Mouse (Mus musculus) erythroid progenitor cell, adult 5-6 weeks (primary cell): Measurements from ENCODE around the gene Col4a1. TPM values are rescaled to one million over a fixed set of nuclear protein-coding genes. Genes with fewer than 3 reads are reported as not detected.

Source experiments
- ATAC-seq: replicated peaks from 2 replicates; pipeline ENCODE4 v1.8.0; 2016; ENCODE audit warnings: moderate number of reproducible peaks, mild to moderate bottlenecking, moderate TSS enrichment, inconsistent platforms; ENCODE audit not compliant: poor library complexity, low FRiP score, severe bottlenecking
- total RNA-seq, 2 experiments: library from RNA; stranded (forward) in 1 of 2; stranded (reverse) in 1 of 2; fragments of 150-400 nt in 1 of 2; fragments of 186-747, 209-891 nt in 1 of 2; gene quantifications; 2 replicates each; pipeline versions ENCODE4 v1.2.3 to v1.2.4; 2015 to 2017; ENCODE audit warnings: low replicate concordance in 2 of 2

Gene Col4a1
- total RNA-seq, 2 experiments from 2014 or later = not detected

DNA sequence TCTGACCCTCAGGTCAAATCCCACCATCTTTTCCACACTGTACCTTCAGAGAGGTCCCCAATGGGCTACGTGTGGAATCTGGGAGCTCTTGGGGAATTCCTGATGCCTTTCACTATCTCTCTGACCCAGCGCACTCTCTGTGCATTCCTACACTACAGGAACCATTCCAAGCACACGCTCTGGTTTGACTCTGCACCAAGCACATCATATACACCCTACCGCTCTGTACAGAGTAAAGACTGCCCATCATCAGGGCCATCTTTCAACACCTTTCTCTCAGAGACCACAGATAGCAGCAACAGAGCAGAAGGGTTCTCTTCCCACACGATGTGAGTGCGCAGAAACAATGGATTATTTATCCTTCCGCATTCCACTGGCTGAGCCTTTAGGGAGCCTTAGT is 38.2 kb downstream of the Col4a1 start:
- no peak for ATAC-seq

DNA sequence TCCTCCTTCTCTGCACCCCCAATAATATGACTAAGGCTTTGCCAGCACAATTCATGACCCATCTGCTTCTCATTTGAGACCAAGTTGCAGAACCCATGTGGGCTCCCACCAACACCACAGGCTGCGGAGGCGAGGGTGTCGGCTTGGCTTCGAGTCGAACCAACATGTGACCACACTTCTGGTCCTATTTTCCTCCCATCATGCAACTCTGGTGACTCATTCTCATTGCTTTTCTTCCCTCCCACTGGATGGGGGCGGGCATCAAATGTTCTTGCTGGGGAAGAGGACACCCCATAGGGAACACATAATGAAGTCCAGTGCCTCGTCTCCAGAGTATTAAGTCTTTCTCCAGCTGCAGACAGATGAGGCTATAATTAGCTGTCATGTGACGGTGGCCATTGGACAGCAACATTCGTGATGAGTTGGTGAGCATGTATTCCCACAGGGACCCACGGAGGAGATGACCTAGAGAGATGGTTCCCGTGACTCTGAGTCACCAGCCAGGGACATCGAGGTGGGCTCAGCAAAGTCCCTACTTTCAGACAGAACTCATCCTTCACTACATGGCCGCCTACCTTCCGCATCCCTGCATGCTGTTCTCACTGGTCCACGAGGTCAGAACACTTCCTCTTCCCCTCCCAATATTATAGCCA is 39.0 kb downstream of the Col4a1 start:
- no peak for ATAC-seq

DNA sequence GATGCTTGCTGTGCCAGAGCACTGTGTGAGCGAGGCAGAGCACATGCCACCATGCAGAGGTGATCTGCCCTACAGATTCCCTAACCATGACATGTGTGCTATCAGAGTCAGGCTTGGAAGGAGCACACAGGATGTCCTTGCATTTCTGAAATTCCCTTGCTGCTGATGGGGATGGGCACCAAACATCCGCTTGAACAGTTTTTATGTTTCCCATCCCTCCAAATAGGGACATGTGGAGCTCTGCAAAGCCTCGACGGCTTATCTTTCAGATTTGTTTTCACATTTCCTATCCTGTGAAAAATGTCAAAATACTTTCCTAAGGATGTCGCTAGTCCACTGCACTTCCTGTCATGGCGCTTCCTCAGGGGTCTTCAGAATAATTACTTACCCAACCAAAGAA is 40.4 kb downstream of the Col4a1 start:
- no peak for ATAC-seq

DNA sequence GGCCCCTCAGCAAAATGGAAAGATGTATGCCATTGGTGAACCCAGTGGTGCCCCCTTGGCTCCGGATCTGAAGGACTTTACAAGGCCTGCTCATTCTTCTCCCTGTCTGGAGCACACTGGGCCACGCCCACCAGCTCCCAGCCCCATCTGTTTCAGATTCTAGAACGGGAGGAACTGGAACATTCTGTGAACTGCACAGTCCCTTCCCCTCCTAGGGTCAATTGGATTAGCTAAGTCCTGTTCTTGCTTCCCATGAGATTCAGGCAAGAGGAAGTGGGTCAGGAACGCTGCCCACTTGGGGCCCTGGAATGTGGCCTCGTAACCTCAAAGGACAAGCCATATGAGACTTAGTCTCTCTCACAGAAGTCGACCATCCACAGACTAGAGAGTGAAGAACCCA is 41.8 kb downstream of the Col4a1 start:
- no peak for ATAC-seq

DNA sequence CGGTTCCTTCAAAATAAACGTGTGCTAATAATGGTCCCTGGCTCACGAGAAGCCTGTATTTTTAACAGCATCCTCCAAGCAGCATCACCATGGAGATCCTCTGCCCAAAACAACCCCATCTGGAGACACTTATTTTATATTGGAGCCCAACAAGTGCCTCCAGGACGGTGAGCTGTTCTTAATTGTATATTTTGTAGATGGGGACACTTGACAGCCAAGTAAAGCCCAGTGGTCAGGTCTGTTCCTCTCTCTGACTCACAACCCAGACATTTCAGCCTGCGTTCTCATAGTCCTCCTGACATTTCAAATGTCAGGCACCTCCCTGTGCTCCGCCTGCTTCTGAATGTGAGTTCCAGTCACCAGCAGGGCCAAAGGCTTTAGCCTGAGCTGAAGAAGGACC is 43.9 kb downstream of the Col4a1 start:
- no peak for ATAC-seq

DNA sequence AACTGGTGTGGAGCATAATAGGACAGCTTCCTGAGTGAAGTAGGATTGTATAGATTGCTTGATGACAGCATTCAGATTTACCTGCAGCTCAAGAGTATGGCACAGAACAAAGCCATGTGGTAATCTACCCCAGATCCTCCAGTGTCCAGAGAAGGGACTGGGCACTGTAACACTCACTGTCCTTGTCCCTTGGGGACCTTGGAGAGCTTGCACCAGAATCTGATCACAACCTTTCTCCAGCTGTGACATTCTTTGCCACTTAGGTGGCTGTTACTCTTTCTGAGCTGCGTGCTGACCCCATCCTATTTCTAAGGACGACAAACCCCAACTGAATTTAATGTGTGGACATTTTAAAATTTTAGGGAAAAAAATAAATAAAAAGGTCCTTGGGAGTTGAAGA is 46.2 kb downstream of the Col4a1 start:
- no peak for ATAC-seq

DNA sequence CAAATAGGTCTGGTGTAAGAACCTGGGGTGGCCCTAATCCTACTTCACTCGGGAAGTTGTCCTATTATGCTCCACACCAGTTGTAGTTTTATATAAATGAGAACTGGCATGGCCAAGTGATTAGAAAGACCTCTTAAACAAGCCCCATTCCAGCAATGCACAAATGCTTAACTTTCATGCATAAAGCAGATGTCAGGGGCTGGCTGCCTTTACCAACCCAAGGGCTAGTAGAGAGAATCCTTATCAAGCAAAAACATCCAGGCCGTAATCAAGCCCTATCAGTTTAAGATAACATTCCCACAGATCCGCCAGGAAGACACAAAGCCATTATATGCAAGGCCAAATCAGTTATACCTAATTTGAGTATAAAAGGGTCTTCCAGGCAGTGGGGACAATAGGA is 46.7 kb downstream of the Col4a1 start:
- no peak for ATAC-seq

DNA sequence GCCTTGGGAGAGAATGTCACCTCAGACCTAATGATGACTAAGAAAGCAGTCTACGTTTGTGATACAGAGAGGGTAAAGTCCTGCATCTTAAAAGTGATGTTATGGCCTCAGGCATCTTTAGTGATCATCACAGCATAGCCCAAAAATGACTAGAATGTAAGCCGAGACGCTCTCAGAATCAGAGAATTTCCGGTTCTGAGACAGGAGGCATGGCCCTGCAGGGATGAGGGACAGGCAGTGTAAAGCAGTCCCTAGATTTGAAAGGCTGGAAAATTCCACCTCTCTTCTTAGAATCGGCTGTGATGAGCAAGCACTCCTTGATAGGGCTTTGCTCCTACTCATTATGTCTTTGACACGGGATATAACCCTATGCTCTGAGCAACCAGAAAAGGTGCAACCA is 48.8 kb downstream of the Col4a1 start:
- ATAC-seq = no peak

DNA sequence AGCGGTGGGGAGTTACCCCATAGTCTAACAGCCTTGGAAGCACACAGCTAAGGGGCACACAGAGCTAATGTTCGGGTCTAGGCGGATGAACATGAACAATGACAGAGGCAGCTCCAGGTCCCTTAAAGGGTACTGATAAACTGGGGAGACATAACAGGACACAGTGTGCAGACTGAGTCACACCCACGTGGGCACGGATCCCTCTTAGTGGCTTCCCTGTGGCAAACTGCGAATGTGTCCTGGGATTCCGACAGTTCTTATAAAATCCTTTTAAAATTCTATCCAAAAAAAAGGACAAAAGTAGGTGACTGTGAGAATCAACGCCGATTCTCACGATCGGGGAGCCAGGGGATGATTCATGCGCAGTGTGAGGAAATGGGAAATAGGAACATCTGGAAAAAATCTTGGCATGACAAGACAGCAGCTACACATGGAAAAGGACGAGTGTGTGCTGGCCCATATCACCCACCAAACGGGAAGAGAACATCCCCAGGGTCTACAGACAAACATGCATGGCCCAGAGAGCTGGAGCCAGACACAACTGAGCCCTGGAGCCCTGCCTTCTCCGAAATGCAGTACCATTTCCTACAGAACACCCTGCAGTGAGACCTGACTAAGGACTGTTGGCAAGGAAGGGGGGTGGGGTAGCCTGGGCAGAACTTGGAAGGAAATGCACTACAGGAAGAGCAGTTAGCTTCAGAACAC is 50.4 kb downstream of the Col4a1 start:
- no peak for ATAC-seq

DNA sequence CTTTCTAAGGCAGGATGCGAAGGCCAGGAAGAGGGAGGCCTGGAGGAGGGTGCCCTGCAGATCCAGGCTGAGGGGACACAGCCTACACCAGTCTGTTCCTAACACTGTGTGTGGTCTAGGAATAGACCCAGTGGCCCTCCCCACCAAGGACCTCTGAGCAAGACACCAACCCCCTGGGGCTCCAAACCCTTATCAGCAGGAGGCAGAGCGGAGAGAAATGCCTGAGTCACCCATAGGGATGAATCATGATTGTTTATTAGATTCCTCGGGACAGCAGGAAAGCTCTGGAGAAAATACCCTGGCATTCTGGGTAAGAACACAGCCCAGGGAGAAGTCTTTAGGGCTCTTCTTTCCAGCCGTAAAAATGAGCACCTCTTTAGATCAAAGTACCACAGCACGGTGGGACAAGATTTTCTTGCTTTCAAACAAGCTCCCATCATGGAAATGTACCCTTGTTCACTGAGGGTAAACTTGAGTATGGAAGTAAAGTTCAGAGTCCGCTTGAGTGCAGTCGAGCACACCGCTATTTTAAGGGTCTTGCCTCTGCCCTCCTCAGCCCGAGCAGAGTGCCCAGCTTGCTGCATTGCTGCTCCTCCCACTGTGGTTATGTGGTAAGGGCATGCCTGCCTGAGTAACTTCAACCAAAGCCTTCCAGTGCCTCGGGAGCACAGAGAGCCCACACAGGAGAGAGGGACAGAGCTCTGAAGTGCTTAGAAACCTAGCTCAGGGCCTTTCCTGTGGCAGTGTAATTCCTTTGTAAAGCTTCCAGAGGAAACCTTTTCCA is 52.6 kb downstream of the Col4a1 start:
- no peak for ATAC-seq

DNA sequence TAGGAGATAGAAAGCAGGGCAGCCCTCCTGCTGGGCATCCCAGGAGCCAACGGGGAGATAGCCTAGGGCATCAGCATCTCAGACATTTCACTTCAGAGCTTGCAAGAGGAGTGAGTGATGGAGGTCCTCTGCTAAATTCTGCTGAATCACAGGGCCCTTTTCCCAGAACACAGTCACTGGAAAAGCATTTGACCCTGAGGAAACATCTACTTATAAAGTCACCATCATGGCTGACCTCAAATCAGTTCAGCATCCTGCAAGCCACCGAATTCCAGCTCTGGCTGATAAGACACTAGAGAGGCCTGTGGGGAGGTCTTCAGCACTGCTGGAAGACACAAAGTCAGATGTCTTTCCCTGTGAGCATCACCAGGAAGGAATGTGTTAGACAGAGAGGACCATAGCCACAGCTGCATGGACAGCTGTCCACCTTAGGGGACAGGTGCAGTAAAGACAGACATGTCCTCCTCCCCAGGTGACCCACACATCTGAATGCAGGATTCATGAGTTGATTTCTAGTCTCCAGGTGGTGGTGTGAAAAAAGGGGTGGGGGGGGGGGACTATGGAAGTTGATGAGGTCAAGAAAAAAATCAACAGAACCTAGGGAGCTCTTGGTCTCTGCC is 54.0 kb downstream of the Col4a1 start:
- ATAC-seq = no peak

DNA sequence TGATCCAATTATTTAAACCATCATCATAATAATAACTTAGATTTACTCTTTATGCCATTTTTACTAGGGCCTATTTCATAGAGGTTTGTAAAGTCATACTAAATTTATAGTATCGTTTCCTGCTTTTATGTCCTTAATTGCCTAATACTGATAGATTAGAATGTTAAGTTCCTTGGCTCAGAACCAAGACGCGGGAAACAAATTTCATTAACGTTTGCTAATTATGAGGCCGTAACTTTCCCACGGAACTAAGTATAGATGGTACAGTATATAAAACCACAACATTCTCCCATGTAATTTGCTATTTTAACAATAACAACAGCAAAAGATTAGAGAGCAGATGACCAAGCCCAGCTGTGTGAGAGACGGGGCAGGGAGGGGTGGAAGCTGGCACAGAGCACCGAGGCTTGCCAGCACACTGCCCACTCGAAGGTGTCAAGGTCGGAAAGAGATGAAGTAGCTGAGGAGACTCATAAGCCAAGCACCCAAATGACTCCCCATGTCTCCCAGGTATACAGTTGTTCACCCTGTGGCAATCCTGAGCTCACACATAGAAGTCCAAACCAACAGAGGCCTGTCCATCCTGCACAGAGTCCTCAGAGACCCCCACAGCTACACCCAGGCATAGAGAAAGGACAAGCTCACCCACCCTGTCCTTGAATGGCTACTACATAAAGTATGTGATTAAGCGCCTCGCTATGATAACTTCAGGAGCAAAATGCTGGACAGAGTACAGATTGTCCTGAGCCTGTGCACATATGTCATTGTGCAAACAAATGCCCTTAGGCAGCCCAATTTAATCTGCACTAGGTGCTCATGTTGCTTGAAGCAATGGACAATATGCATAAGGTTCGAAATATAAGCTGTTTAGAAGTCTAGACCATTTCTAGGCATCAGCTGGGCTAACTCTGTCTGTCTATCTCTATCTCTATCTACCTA is 55.3 kb downstream of the Col4a1 start:
- no peak for ATAC-seq

DNA sequence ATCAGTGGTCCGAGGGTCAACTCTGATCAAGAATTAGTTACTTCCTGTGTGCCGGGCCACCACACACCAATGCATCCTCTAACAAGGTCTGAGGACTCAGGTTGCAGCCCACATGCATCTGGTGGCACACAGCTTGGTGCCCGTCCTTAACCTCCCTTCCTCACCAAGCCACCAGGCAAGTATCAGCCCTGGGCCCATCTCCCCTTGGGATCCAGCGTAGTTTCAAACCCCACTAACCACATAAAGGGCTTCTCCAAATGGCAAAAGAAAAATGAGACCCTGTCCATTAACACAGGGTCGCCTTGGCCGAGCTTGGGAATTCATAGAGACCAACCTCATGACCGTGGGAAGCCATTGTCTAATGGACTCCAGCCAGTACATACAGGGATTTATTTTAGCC is 56.2 kb downstream of the Col4a1 start:
- no peak for ATAC-seq

DNA sequence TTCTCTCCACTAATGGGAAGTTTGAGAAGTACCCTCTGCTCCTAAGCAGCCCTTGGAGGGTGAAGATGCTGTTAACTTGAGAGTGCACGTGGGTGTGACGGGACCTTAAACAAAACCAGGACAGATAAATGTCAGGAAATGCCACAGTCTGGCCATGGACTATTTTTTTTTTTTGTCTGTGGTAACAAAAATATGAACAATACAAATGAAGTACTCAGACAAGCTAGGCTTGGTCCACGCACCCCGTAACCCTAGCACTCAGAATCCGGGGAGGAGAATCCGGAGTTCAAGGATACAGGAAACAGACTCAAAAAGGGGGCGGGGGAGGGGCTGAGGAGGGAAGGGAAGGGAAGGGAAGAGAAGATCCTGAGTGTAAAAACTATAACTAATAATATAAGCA is 56.9 kb downstream of the Col4a1 start:
- ATAC-seq = no peak

DNA sequence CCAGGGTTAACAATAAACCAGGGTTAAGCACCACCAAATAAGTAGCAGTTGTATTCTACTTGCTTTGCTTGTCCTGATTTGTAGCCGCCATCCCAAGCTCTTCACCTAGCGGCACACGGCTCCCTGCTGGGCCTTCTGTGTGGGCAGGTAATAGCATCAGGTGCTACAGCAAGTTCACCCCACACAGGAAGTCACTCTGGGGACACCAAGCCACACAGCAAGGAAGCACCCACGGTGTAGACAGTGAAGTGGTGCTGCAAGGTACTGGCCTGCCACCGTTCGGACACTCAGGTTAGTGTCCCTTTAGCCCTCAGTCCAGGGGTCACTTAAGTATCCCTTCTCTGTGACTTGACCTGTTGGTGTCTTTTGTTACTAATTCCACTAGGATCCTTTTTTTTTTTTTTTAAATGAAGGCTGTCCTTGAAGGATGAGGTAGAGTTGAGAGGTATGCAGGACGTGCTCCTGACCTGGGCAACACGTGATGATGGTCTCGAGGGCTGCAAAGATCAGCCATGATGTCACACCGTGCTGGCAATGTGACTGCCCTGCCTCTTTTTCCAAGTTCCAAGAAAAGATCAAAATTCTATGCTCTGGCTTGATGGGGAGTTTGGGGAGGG is 57.6 kb downstream of the Col4a1 start:
- ATAC-seq = no peak

DNA sequence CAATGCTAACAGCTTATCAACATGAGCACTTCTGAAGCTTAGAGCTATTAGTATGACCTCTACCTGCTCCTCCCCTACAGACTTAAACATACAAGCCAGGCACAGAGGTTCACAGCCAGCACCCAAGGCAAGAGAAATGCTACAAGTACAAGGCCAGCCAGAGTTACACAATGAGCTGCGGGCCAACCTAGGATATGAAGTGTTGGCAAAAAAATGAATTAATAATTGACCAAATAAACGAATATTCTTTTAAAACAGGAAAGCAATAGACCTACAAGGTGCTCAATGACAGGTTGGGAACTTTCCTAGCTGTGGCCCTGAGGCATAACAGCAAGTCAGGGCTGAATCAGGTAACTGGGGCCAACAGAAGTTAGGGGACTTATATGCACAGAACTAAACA is 58.1 kb downstream of the Col4a1 start:
- no peak for ATAC-seq

DNA sequence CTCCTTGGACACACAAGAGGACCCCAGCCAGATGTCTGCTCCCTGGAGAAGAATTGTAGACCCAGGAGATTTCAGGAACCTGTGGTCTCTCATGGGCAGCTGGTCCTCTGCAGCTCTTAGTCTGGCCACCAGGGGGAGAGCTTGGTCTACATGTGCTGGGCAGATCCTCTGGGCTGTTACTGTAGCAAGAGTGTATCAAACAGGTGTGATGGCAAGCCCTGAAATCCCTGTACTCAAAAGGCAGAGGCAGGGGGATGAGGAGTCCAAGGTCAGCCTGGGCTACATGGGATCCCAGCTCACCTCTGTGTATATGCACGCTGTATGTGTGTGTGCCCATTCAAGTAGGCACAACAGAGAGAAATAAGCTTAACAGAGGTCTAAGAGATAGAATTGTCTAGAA is 59.1 kb downstream of the Col4a1 start:
- ATAC-seq = no peak

DNA sequence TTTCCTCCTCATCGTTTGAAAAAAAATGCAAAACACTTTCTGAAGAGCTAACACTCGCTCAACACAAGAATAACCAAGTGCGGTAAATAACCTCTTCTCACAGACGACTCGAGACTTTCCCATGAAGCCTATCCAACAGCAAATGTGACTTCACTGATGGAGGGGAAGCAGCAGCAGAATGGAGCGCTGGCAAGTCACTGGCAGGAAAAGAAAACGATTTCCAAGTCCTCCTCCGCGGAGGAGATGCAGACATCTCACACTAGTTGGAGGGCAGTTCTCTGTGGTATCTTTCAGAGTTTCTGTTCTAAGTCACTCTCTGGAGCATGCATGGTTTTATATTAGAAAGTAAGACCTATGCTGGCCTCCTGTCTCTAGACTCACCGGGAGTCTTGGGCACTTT is 59.6 kb downstream of the Col4a1 start:
- no peak for ATAC-seq

DNA sequence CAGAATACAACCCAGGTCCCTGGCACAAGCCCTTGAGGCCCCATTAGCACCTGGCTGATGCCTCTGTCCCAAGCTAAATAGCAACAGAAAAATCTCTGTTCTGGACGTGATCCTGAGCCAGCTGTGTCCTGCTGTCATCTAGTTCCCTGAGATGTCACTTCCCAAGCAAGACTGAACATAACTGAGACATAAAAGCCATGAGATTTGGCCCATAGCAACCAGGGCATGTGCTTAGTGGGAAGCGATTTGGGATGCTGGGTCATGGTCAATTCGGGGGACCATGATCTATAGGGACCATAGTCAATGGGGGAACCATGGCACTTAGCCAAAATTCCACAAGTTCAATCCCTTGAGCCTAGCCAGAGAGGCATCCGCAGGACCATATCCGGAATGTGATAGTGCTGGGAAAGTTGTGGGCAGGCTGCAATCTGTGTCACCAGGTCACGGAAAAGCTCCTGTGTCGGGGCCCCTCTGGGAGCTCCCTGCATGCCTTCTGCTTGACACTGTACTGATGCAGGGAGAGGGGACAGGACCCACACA is 60.3 kb downstream of the Col4a1 start:
- ATAC-seq = no peak
